Mouse (Mus musculus) myocyte (in vitro differentiated cells): ENCODE data around the gene Trp63.

Experiments
- E2F4 ChIP-seq: IDR thresholded peaks from one replicate; pipeline ENCODE4 v1.6.1; 2011; ENCODE audit warnings: mild to moderate bottlenecking, control low read depth, moderate library complexity; ENCODE audit not compliant: insufficient read depth
- MAX ChIP-seq: IDR thresholded peaks from one replicate; pipeline ENCODE4 v1.6.1; 2011; ENCODE audit warnings: low read depth, mild to moderate bottlenecking, control low read depth
- MYOD1 ChIP-seq, 3 experiments: IDR thresholded peaks; one replicate each; pipeline ENCODE4 v1.6.1; 2011; ENCODE audit warnings: control low read depth in 2 of 3, low read depth in 2 of 3, mild to moderate bottlenecking in 2 of 3, moderate library complexity in 1 of 3; ENCODE audit not compliant: insufficient read length in 2 of 3, control insufficient read depth in 1 of 3
- MYOG ChIP-seq, 3 experiments: IDR thresholded peaks; one replicate each; pipeline ENCODE4 v1.6.1; 2011; ENCODE audit warnings: control low read depth in 2 of 3, low read depth in 2 of 3, mild to moderate bottlenecking in 2 of 3; ENCODE audit not compliant: insufficient read length in 2 of 3, control insufficient read depth in 1 of 3, insufficient read depth in 1 of 3
- POLR2A ChIP-seq: IDR thresholded peaks from one replicate; pipeline ENCODE4 v1.6.1; 2011; ENCODE audit warnings: low read depth, mild to moderate bottlenecking, control low read depth, moderate library complexity; ENCODE audit not compliant: insufficient read length
- TCF12 ChIP-seq: IDR thresholded peaks from one replicate; pipeline ENCODE4 v1.6.1; 2011; ENCODE audit warnings: mild to moderate bottlenecking, control low read depth; ENCODE audit not compliant: poor library complexity, insufficient read depth, severe bottlenecking
- TCF3 ChIP-seq: IDR thresholded peaks from one replicate; pipeline ENCODE4 v1.6.1; 2011; ENCODE audit warnings: low read depth, control low read depth; ENCODE audit not compliant: insufficient read length
- USF1 ChIP-seq: IDR thresholded peaks from one replicate; pipeline ENCODE4 v1.6.1; 2011; ENCODE audit warnings: low read depth, mild to moderate bottlenecking, control low read depth, moderate library complexity

DNA sequence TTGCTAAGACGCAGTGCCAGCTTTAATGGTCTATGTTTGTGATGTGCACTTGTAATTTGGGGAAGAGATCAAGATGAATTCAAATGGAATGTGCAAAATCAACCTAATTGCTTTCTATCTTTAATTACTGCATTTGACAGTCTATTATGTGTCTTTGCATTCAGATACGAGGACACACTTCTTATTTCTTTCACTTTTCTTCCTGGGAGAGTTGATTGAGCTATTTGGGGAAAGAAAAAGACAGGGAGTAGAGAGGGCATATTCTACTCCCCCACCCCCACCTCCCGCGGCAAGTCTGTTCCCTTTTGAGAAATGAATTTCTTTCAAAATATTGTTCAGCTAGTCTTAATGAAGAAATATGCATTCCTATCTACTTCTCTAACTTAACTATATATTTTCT lies 149.0 kb downstream of the Trp63 start:
- TF ChIP-seq POLR2A (no peak), E2F4 (no peak), MAX (no peak), TCF3 (no peak), MYOD1 (IDR thresholded peaks at IDR 0.05; ENCODE audit: control insufficient read depth in 1 of 3, insufficient read length in 2 of 3, low read depth in 2 of 3) (no peak), MYOG (IDR thresholded peaks at IDR 0.05; ENCODE audit: control insufficient read depth in 1 of 3, insufficient read depth in 1 of 3, insufficient read length in 2 of 3, low read depth in 2 of 3) (no peak), TCF12 (no peak), USF1 (no peak)
